Mouse (Mus musculus): ENCODE data around the gene Wnt11. TPM values are rescaled to one million over a fixed set of nuclear protein-coding genes. Genes with fewer than 3 reads are reported as not detected.

Wnt11 gene
- 13.5 and 14.7 TPM in 2 replicates for polyA plus RNA-seq (2014; fragmentation: Nextera tagmentation; extraction: Ambion mirVana)

DNA sequence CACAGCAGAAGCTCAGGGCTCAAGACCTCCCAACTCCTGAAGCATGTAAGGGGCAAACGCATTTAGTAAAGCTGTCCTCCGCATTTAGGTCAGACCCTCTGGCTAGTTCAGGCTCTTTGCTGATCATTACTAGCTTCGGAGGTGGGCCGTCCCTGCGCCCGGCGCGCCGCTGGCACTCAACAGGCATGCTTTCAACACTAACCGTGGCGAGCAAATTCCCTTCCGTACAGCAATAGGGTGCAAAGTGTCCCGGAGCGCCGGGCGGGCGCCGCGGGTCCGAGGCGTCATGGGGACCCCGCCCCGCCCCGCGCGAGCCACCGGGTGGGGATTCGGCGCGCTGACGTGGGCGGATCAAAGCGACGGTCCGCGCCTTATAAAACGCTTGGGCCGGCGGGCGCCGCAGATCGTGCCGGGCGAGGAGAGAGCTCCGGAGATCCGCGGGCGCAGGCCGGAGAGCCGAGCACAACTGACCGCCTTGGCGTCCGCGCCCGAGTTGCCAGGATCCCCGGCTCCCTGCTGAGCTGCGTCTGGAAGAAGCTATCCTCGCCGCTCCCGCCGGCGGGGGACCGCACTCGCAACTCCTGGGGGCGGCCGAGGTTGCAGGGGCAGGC lies at the start of gene Wnt11:
Gene Wnt11, plus strand, starts transcription at position 402 of the 611 bp plus-strand sequence.
- H3K36me3 ChIP-seq (ENCODE audit: control insufficient read depth, insufficient read depth, low read length), result no peaks in the 10 kb centered on the region
- no peak within 1 kb of the TSS for H3K27ac ChIP-seq (replicated peaks in 1 of 2; ENCODE audit: control insufficient read depth in 1 of 2, insufficient read depth in 1 of 2, low read depth in 2 of 2, low read length in 2 of 2)
- H3K4me3 ChIP-seq (ENCODE audit: control insufficient read depth in 1 of 2, insufficient read depth in 1 of 2, low read depth in 1 of 2, low read length in 2 of 2), result peak within 1 kb of the TSS; percentile 48 to 58
- under 1% methylated on average over 64 of the region's 66 CpGs for WGBS
- H3K9ac ChIP-seq (ENCODE audit: low read length), result peak within 1 kb of the TSS; percentile 72
- no peaks in the 10 kb centered on the region for H3K9me3 ChIP-seq (ENCODE audit: control insufficient read depth, low read length)
- ATAC-seq (ENCODE audit: insufficient number of reproducible peaks, insufficient read depth, low FRiP score, low read depth), result no peak
- peaks cover 50% of the 10 kb centered on the region for H3K27me3 ChIP-seq (ENCODE audit: control insufficient read depth, insufficient read depth, low read length)
- peak within 1 kb of the TSS; percentile 97 for H3K4me2 ChIP-seq (ENCODE audit: low read length)
- peaks cover 26 to 37% of the 10 kb centered on the region in 2 experiments for H3K4me1 ChIP-seq (ENCODE audit: control insufficient read depth in 2 of 2, insufficient read depth in 2 of 2, low read length in 2 of 2)

DNA sequence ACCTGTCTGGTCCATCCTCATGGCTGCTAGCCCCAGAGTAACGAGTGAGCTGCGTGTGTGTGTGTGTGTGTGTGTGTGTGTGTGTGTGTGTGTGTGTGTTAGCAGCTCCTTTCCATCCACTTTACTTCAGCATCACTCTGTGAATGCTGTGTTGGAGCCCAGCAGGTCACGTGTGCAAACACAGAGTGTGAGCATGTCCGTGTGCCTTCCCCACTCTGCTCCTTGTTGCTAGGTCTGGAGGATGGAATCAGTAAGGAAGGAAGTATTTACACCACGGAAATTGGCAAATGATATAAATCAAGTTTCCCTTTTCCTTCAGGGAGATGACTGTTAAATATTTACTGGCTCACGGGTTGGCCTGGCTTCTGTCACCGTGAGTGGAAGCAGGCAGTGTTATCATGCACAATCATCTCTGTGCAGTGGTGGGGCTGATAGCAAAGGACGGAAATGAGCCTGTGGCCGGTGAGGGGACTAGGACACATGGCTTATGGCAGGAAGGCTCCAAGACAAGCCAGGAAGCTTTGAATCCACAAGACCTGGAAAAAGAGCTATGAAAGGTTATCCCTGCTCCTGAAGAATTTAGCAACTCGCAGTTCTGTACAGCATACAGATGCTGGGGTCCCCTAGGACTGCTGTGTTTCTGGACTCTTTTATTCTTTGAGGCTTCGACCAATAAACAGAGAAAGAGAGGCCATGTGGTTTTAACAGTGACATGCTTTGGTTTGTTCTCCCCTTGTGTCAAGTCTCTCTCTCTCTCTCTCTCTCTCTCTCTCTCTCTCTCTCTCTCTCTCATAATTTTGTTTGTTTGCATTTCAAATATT lies 47.9 kb upstream of the Wnt11 start:
- no peak for ATAC-seq (ENCODE audit: insufficient number of reproducible peaks, insufficient read depth, low FRiP score, low read depth)
- H3K9ac ChIP-seq (ENCODE audit: low read length), result no peak overlapping the region
- 42% methylated on average over 11 of the region's 11 CpGs for WGBS
- no peaks in the 10 kb centered on the region for H3K36me3 ChIP-seq (ENCODE audit: control insufficient read depth, insufficient read depth, low read length)
- H3K4me3 ChIP-seq (ENCODE audit: control insufficient read depth in 1 of 2, insufficient read depth in 1 of 2, low read depth in 1 of 2, low read length in 2 of 2), result no peak overlapping the region
- no peaks in the 10 kb centered on the region for H3K9me3 ChIP-seq (ENCODE audit: control insufficient read depth, low read length)
- no peak overlapping the region for H3K4me2 ChIP-seq (ENCODE audit: low read length)
- peaks cover 24 to 30% of the 10 kb centered on the region in 2 experiments for H3K4me1 ChIP-seq (ENCODE audit: control insufficient read depth in 2 of 2, insufficient read depth in 2 of 2, low read length in 2 of 2)
- H3K27ac ChIP-seq (replicated peaks in 1 of 2; ENCODE audit: control insufficient read depth in 1 of 2, insufficient read depth in 1 of 2, low read depth in 2 of 2, low read length in 2 of 2), result no peak overlapping the region; a peak in 2 of 4 replicates
- no peaks in the 10 kb centered on the region for H3K27me3 ChIP-seq (ENCODE audit: control insufficient read depth, insufficient read depth, low read length)

DNA sequence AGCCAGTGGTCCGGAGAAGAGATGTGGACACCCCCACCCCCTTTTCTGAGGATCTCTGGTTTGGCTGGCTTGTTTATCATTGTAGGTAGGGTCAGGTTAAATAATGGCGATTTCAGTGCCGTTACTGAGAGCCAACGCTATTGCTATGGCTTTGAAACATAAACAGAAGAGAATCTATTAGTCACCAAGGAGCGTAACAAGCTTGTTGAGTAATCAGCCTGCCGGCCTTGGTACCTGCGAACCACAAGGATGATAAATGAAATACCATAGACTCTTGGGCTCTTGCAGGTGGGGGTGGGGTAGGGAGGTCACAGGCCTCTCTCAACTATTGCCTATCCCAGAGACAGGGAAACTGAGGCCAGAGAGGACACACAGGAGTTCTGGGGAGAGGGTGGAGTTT lies 46.2 kb upstream of the Wnt11 start:
- no peak overlapping the region for H3K27ac ChIP-seq (replicated peaks in 1 of 2; ENCODE audit: control insufficient read depth in 1 of 2, insufficient read depth in 1 of 2, low read depth in 2 of 2, low read length in 2 of 2)
- H3K36me3 ChIP-seq (ENCODE audit: control insufficient read depth, insufficient read depth, low read length), result no peaks in the 10 kb centered on the region
- no peaks in the 10 kb centered on the region for H3K9me3 ChIP-seq (ENCODE audit: control insufficient read depth, low read length)
- no peak overlapping the region for H3K9ac ChIP-seq (ENCODE audit: low read length)
- no peaks in the 10 kb centered on the region for H3K27me3 ChIP-seq (ENCODE audit: control insufficient read depth, insufficient read depth, low read length)
- peaks cover 20 to 28% of the 10 kb centered on the region in 2 experiments for H3K4me1 ChIP-seq (ENCODE audit: control insufficient read depth in 2 of 2, insufficient read depth in 2 of 2, low read length in 2 of 2)
- WGBS, result 75% methylated on average over 7 of the region's 7 CpGs
- ATAC-seq (ENCODE audit: insufficient number of reproducible peaks, insufficient read depth, low FRiP score, low read depth), result no peak
- H3K4me3 ChIP-seq (ENCODE audit: control insufficient read depth in 1 of 2, insufficient read depth in 1 of 2, low read depth in 1 of 2, low read length in 2 of 2), result no peak overlapping the region
- no peak overlapping the region for H3K4me2 ChIP-seq (ENCODE audit: low read length)

DNA sequence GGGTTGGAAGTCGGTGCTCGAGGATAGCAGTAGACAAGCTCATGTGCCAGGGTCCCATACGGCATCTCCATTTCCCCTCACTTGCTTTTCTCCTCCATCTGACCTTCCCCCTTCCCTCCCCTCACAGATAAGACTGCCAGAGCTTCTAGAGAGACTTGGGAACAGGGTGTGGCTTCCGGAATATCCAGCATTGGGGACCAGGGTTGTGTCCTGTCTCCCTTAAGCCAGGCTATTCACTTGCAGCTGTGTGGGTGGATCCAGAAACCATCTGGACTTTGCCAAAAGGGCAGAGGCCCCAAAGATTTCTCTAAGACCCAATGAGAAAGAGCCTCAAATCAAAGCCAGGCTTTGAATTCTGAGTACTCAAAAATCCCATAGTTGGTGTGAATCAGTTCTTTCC lies 45.8 kb upstream of the Wnt11 start:
- H3K9me3 ChIP-seq (ENCODE audit: control insufficient read depth, low read length), result no peaks in the 10 kb centered on the region
- H3K27ac ChIP-seq (replicated peaks in 1 of 2; ENCODE audit: control insufficient read depth in 1 of 2, insufficient read depth in 1 of 2, low read depth in 2 of 2, low read length in 2 of 2), result no peak overlapping the region
- H3K4me2 ChIP-seq (ENCODE audit: low read length), result no peak overlapping the region
- no peak overlapping the region for H3K9ac ChIP-seq (ENCODE audit: low read length)
- H3K36me3 ChIP-seq (ENCODE audit: control insufficient read depth, insufficient read depth, low read length), result no peaks in the 10 kb centered on the region
- ATAC-seq (ENCODE audit: insufficient number of reproducible peaks, insufficient read depth, low FRiP score, low read depth), result no peak
- H3K4me1 ChIP-seq (ENCODE audit: control insufficient read depth in 2 of 2, insufficient read depth in 2 of 2, low read length in 2 of 2), result peaks cover 20 to 28% of the 10 kb centered on the region in 2 experiments
- no peak overlapping the region for H3K4me3 ChIP-seq (ENCODE audit: control insufficient read depth in 1 of 2, insufficient read depth in 1 of 2, low read depth in 1 of 2, low read length in 2 of 2)
- H3K27me3 ChIP-seq (ENCODE audit: control insufficient read depth, insufficient read depth, low read length), result no peaks in the 10 kb centered on the region
- WGBS, result 38% methylated on average over 4 of the region's 4 CpGs

DNA sequence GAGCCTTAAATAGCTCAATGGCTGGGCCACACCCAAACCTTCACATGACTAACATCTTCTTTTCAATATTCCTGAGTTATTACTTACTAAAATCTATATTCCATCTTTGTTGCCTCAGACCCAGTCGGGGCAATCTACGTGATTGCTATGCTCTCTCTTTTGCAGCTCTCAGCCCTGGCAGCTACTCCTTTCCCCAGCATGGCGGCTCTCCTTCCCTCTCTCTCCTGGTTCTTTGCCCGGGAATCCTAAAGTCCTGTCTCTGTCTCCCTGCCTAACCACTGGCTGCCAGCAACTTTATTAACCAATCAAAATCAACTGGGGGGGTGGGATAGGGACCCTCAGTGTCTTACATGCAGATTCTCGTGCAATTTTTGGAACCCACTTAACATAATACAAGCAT lies 43.0 kb upstream of the Wnt11 start:
- Histone ChIP-seq H3K27ac (replicated peaks in 1 of 2; ENCODE audit: control insufficient read depth in 1 of 2, insufficient read depth in 1 of 2, low read depth in 2 of 2, low read length in 2 of 2) (no peak overlapping the region), H3K27me3 (ENCODE audit: control insufficient read depth, insufficient read depth, low read length) (no peaks in the 10 kb centered on the region), H3K9me3 (ENCODE audit: control insufficient read depth, low read length) (no peaks in the 10 kb centered on the region), H3K36me3 (ENCODE audit: control insufficient read depth, insufficient read depth, low read length) (no peaks in the 10 kb centered on the region), H3K4me2 (ENCODE audit: low read length) (no peak overlapping the region), H3K9ac (ENCODE audit: low read length) (no peak overlapping the region), H3K4me1 (ENCODE audit: control insufficient read depth in 2 of 2, insufficient read depth in 2 of 2, low read length in 2 of 2) (peaks cover 14 to 21% of the 10 kb centered on the region in 2 experiments), H3K4me3 (ENCODE audit: control insufficient read depth in 1 of 2, insufficient read depth in 1 of 2, low read depth in 1 of 2, low read length in 2 of 2) (no peak overlapping the region)
- ATAC-seq (ENCODE audit: insufficient number of reproducible peaks, insufficient read depth, low FRiP score, low read depth), result no peak
- WGBS, result 87% methylated on average over 5 of the region's 5 CpGs

DNA sequence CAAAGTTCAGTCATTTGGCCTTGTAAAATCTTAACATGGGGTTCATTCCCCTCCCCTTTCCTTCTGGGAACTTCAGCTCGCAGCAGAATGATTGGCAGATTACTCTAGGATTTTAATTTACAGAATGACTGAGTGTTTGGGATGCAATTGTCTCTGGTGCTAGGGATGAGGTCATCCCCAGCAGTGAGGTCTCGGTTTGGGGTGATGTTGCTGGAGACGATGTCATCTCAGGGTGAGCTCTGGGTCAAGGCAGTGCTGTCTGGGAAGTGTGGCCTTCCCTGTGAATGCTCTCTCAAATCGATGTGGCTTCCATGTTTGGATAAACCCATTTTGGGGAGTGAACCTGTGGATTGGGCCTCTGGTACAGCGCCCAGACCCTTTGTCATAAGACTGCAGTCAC lies 41.1 kb upstream of the Wnt11 start:
- ATAC-seq (ENCODE audit: insufficient number of reproducible peaks, insufficient read depth, low FRiP score, low read depth), result no peak
- Histone ChIP-seq H3K27ac (replicated peaks in 1 of 2; ENCODE audit: control insufficient read depth in 1 of 2, insufficient read depth in 1 of 2, low read depth in 2 of 2, low read length in 2 of 2) (no peak overlapping the region), H3K4me3 (ENCODE audit: control insufficient read depth in 1 of 2, insufficient read depth in 1 of 2, low read depth in 1 of 2, low read length in 2 of 2) (no peak overlapping the region), H3K27me3 (ENCODE audit: control insufficient read depth, insufficient read depth, low read length) (no peaks in the 10 kb centered on the region), H3K36me3 (ENCODE audit: control insufficient read depth, insufficient read depth, low read length) (no peaks in the 10 kb centered on the region), H3K4me1 (ENCODE audit: control insufficient read depth in 2 of 2, insufficient read depth in 2 of 2, low read length in 2 of 2) (peaks cover 15 to 18% of the 10 kb centered on the region in 2 experiments), H3K9ac (ENCODE audit: low read length) (no peak overlapping the region), H3K9me3 (ENCODE audit: control insufficient read depth, low read length) (no peaks in the 10 kb centered on the region), H3K4me2 (ENCODE audit: low read length) (no peak overlapping the region)
- WGBS, result 56% methylated on average over 5 of the region's 5 CpGs

DNA sequence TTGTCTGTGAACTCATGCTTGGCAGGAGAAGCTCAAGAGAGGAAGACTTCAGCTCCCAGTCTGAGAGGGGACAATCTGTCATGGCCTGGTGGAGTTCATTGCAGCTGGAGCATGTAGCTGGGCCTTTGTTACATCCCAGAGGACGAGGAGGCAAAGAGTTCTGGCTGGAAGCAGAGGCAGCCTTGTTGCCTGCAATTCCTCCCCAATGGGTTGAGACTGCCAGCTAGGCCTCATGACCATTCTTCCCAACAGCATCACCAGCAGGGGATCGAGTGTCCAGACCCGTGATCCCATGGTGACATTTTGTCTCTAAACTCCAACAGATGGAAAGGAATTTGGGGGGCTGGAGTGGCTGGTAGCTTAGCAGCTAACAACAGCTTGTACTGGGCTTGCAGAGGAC lies 40.5 kb upstream of the Wnt11 start:
- no peak overlapping the region for H3K4me2 ChIP-seq (ENCODE audit: low read length)
- no peak overlapping the region for H3K27ac ChIP-seq (replicated peaks in 1 of 2; ENCODE audit: control insufficient read depth in 1 of 2, insufficient read depth in 1 of 2, low read depth in 2 of 2, low read length in 2 of 2)
- WGBS, result 69% methylated on average over 3 of the region's 3 CpGs
- H3K4me3 ChIP-seq (ENCODE audit: control insufficient read depth in 1 of 2, insufficient read depth in 1 of 2, low read depth in 1 of 2, low read length in 2 of 2), result no peak overlapping the region
- no peaks in the 10 kb centered on the region for H3K27me3 ChIP-seq (ENCODE audit: control insufficient read depth, insufficient read depth, low read length)
- ATAC-seq (ENCODE audit: insufficient number of reproducible peaks, insufficient read depth, low FRiP score, low read depth), result no peak
- peaks cover 11 to 12% of the 10 kb centered on the region in 2 experiments for H3K4me1 ChIP-seq (ENCODE audit: control insufficient read depth in 2 of 2, insufficient read depth in 2 of 2, low read length in 2 of 2)
- H3K9ac ChIP-seq (ENCODE audit: low read length), result no peak overlapping the region
- H3K9me3 ChIP-seq (ENCODE audit: control insufficient read depth, low read length), result no peaks in the 10 kb centered on the region
- H3K36me3 ChIP-seq (ENCODE audit: control insufficient read depth, insufficient read depth, low read length), result no peaks in the 10 kb centered on the region
